Mouse (Mus musculus) midbrain, postnatal 0 days (tissue): ENCODE results near the gene Ubb. TPM values are rescaled to one million over a fixed set of nuclear protein-coding genes. Genes with fewer than 3 reads are reported as not detected.

ENCODE experiments used
- ATAC-seq: fragments of 200-750 bp; cut with Nextera tagmentation; 2 replicates; pipeline ENCODE4 v1.8.0; 2017; ENCODE audit warnings: moderate number of reproducible peaks, mild to moderate bottlenecking, moderate TSS enrichment, moderate library complexity; ENCODE audit not compliant: low FRiP score
- DNase-seq: peaks from one replicate; pipeline ENCODE4 v3.0.0-alpha.2; 2015; ENCODE audit warnings: low spot score
- H3K27ac ChIP-seq: fragments of 300-500 bp; sonication (generic); 2 replicates; pipeline ENCODE4 v1.5.1; 2014; ENCODE audit warnings: low read depth, mild to moderate bottlenecking, low read length, mixed read lengths
- H3K27me3 ChIP-seq: fragments of 300-500 bp; sonication (generic); 2 replicates; pipeline ENCODE4 v1.6.1; 2014; ENCODE audit warnings: low read length, control low read depth, mixed read lengths; ENCODE audit not compliant: insufficient read depth
- H3K36me3 ChIP-seq: fragments of 300-500 bp; sonication (generic); 2 replicates; pipeline ENCODE4 v1.6.1; 2014; ENCODE audit warnings: low read length, control low read depth, mixed read lengths; ENCODE audit not compliant: insufficient read depth
- H3K4me1 ChIP-seq: fragments of 300-500 bp; sonication (generic); 2 replicates; pipeline ENCODE4 v1.6.1; 2014; ENCODE audit warnings: mild to moderate bottlenecking, control low read depth, antibody characterized with exemption, low read length, mixed read lengths; ENCODE audit not compliant: insufficient read depth
- H3K4me2 ChIP-seq: fragments of 300-500 bp; sonication (generic); 2 replicates; pipeline ENCODE4 v1.6.1; 2014; ENCODE audit warnings: low read depth, mild to moderate bottlenecking, low read length, mixed read lengths; ENCODE audit not compliant: poor library complexity, severe bottlenecking
- H3K4me3 ChIP-seq: fragments of 300-500 bp; sonication (generic); 2 replicates; pipeline ENCODE4 v1.5.1; 2014; ENCODE audit warnings: low read depth, mild to moderate bottlenecking, low read length, moderate library complexity
- H3K9ac ChIP-seq: fragments of 300-500 bp; sonication (generic); replicated peaks from 2 replicates; pipeline ENCODE4 v1.6.1; 2014; ENCODE audit warnings: mild to moderate bottlenecking, low read length, moderate library complexity, mixed read lengths; ENCODE audit not compliant: poor library complexity, severe bottlenecking
- H3K9me3 ChIP-seq: fragments of 300-500 bp; sonication (generic); 2 replicates; pipeline ENCODE4 v1.6.1; 2016; ENCODE audit warnings: low read length, control low read depth
- CTCF ChIP-seq: IDR thresholded peaks from 2 replicates; pipeline ENCODE4 v1.5.1; 2016; ENCODE audit warnings: antibody characterized with exemption, mild to moderate bottlenecking
- WGBS: fragments of 180-500 bp; shearing (Covaris S2); extraction: QIAGEN DNeasy Blood & Tissue Kit; methylation state at CpG from one replicate; pipeline ENCODE4 v1.1.7; 2014; 5-methylcytosine and 5-hydroxymethylcytosine counted together
- polyA plus RNA-seq: library from polyadenylated mRNA; unstranded; fragments of >200 nt; fragmentation: Nextera tagmentation; extraction: Ambion mirVana; gene quantifications from 2 replicates; pipeline ENCODE4 v1.2.1, GENCODE M21; 2015
- total RNA-seq: library from RNA; depleted of rRNA; stranded (reverse); fragments of >200 nt; gene quantifications from 2 replicates; pipeline ENCODE4 v1.2.3, GENCODE M21; 2014; rRNA removed

Ubb gene
- total and polyA plus RNA-seq, 2 experiments from 2014 or later = 2,095 to 4,479 TPM

GRCm38 (mm10) chr11:62598571-62598970 lies 47.6 kb downstream of the Ubb start:
- DNase-seq = no peak
- 91% methylated on average over 4 of the region's 4 CpGs for WGBS
- Histone ChIP-seq H3K4me1 (no peaks in the 10 kb centered on the region), H3K9me3 (no peaks in the 10 kb centered on the region), H3K4me2 (no peak overlapping the region), H3K27me3 (no peaks in the 10 kb centered on the region), H3K36me3 (peaks cover 23% of the 10 kb centered on the region), H3K4me3 (no peak overlapping the region), H3K9ac (no peak overlapping the region), H3K27ac (no peak overlapping the region)
- no peak for TF ChIP-seq CTCF
- ATAC-seq = no peak

GRCm38 (mm10) chr11:62601732-62602618 lies 51.0 kb downstream of the Ubb start:
- DNase-seq (no peak), ATAC-seq (peak; percentile 4; the same call in 1 of the 2 replicates)
- H3K36me3 ChIP-seq = peaks cover 34% of the 10 kb centered on the region
- peak overlapping the region; percentile 73 for H3K4me3 ChIP-seq
- WGBS = 10% methylated on average over 17 of the region's 17 CpGs
- peak overlapping the region; percentile 56 for H3K9ac ChIP-seq
- no peak for TF ChIP-seq CTCF
- H3K27ac ChIP-seq = peak overlapping the region; percentile 95
- H3K4me2 ChIP-seq = peak overlapping the region; percentile 83
- H3K9me3 ChIP-seq = no peaks in the 10 kb centered on the region
- peaks cover 18% of the 10 kb centered on the region for H3K4me1 ChIP-seq
- H3K27me3 ChIP-seq = no peaks in the 10 kb centered on the region

Other genes with a start within 250 kb of the Ubb start
- 6.7 and 7.5 TPM in 2 replicates for gene Pigl, start 92.7 kb upstream of the Ubb start, total RNA-seq
- 8.0 and 8.2 TPM in 2 replicates for gene Pigl, start 92.7 kb upstream of the Ubb start, polyA plus RNA-seq
- 128 and 135 TPM in 2 replicates for gene Ncor1, start 92.6 kb upstream of the Ubb start, total RNA-seq
- 131 and 152 TPM in 2 replicates for gene Ncor1, start 92.6 kb upstream of the Ubb start, polyA plus RNA-seq
- gene Cenpv, start 11.9 kb upstream of the Ubb start, total RNA-seq = 58.0 and 63.2 TPM in 2 replicates
- 30.1 and 32.9 TPM in 2 replicates for gene Cenpv, start 11.9 kb upstream of the Ubb start, polyA plus RNA-seq
- gene Trpv2, start 23.3 kb downstream of the Ubb start, total RNA-seq = 55.4 and 62.0 TPM in 2 replicates
- 31.0 and 32.9 TPM in 2 replicates for gene Trpv2, start 23.3 kb downstream of the Ubb start, polyA plus RNA-seq
- gene Lrrc75a, start 97.4 kb downstream of the Ubb start, total RNA-seq = 23.3 and 25.9 TPM in 2 replicates
- gene Lrrc75a, start 97.4 kb downstream of the Ubb start, polyA plus RNA-seq = 6.9 and 7.4 TPM in 2 replicates
- gene Mmgt2, start 97.5 kb downstream of the Ubb start, total RNA-seq = 24.0 and 58.3 TPM in 2 replicates
- gene Mmgt2, start 97.5 kb downstream of the Ubb start, polyA plus RNA-seq = 22.7 and 23.4 TPM in 2 replicates
- 20.6 and 22.2 TPM in 2 replicates for gene Zfp287, start 180.7 kb downstream of the Ubb start, total RNA-seq
- 12.9 and 13.0 TPM in 2 replicates for gene Zfp287, start 180.7 kb downstream of the Ubb start, polyA plus RNA-seq
- not detected in 2 replicates for gene Gm10428, start 201.9 kb downstream of the Ubb start, total RNA-seq
- gene Gm10428, start 201.9 kb downstream of the Ubb start, polyA plus RNA-seq = 0.83 TPM in 1 of 2 replicates, not detected in the other
- 20.1 and 25.0 TPM in 2 replicates for gene Zfp286, start 238.3 kb downstream of the Ubb start, total RNA-seq
- gene Zfp286, start 238.3 kb downstream of the Ubb start, polyA plus RNA-seq = 15.6 and 16.9 TPM in 2 replicates